Mouse (Mus musculus): ENCODE data around the gene Mtmr2. TPM values are rescaled to one million over a fixed set of nuclear protein-coding genes. Genes with fewer than 3 reads are reported as not detected.

Gene Mtmr2
- polyA plus RNA-seq (2012; rRNA removed), result 42.9 and 51.9 TPM in 2 replicates

GRCm38 (mm10) chr9:13748404-13748797 lies at the start of gene Mtmr2:
Gene Mtmr2, plus strand, starts transcription at chr9:13748410.

DNA sequence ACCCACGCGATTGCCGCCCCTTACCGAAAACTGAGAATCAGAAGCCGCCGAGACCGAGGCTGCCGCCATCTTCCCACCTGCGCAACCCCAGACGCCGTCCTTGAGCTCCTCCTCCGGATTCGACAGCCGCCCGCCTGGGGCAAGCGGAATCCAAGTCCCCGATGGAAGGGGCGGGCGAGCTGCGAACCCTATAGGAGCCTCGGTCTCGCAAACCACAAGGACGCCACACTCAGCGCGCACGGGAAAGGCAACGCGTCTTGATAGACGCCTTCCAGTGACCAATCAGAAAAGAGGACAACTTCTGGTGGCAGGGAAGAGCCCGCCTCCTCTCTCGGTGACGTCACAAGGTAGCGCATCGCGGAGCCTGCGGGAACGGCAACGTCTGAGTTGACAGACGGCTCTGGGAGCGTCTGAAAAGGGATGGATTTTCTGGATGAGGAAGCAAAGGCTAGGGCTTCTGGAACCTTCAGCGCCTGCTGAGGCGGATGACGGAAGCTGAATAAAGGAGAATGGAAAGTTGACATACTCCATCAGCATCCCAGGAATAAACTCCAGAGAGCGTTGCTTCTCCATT lies 78.7 kb downstream of the Mtmr2 start, which contains the start of gene Cep57:
Gene Cep57, minus strand, starts transcription at position 276 of the 574 bp plus-strand sequence.

GRCm38 (mm10) chr9:13827406-13828086 lies 79.3 kb downstream of the Mtmr2 start, which contains the start of gene Fam76b:
Gene Fam76b, plus strand, starts transcription at chr9:13827716.

Other genes starting within 250 kb of the Mtmr2 start
- 5.2 and 6.4 TPM in 2 replicates for gene Cep57, start 78.7 kb downstream of the Mtmr2 start, polyA plus RNA-seq (2012; rRNA removed)
- 10.6 and 14.7 TPM in 2 replicates for gene Fam76b, start 79.3 kb downstream of the Mtmr2 start, polyA plus RNA-seq (2012; rRNA removed)